Mouse (Mus musculus): ENCODE results near the gene AW209491.

GRCm38 (mm10) chr13:14639998-14640397 lies 10.0 kb downstream of the AW209491 start:
- TF ChIP-seq POLR2A (IDR thresholded peaks at IDR 0.05; ENCODE audit: insufficient read depth, low read length) (no peak), CTCF (IDR thresholded peaks at IDR 0.05; ENCODE audit: low read depth, low read length) (no peak), EP300 (IDR thresholded peaks at IDR 0.05; ENCODE audit: insufficient read depth, low read depth, low read length) (no peak)

Measured in ES-Bruce4 (cell line).